Mouse (Mus musculus): Measurements from ENCODE around the gene Cela2a.

Gene Cela2a

DNA sequence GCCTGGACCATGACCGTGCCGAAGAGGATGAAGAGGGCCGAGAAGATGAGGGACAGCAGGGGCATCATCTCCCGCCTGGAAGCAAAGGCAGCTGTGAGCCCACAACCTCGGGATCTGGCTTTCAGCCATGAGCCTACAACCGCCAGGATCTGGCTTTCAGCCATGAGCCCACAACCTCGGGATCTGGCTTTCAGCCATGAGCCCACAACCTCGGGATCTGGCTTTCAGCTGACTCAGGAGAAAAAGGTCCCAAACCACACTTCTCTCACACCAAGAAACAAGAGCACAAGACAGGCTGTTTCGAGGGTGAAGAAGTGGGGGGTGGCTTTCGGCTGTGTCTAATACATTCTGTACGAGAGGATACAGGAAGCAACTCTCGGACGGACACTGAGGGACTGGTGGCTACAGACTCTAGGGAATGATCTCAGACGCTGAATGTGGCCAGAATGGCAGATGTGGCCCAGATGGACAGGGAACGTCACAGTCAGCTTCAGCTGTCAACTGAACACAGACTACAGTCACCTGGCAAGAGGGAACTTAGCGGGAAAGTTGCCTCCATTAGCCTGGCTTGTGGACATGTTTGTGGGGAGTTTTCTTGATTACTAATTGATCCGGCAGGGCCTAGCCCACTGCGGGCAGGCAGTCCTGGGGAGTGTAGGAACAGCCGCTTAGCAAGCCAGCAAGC is 59.1 kb downstream of the Cela2a start:
- peak; percentile 26 for DNase-seq (ENCODE audit: low read depth, low spot score)

DNA sequence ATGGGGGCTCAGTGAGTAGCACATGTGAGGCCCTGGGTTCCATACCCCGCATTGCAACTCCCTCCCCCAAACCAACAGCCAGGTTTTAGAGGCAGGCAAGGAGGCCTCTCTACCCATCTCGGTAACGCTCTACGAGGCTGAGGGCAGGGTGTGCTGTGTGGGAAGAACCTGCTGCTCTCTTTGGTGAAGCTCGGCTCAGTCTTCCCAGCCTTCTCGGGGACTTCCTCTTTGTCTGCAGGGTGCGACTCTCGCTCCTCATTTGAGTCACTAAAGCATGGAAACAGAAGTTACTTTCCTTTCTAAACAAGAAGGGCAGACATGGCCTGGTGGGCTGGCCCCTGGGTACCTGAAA is 59.7 kb downstream of the Cela2a start:
- DNase-seq (ENCODE audit: low read depth, low spot score): no peak

DNA sequence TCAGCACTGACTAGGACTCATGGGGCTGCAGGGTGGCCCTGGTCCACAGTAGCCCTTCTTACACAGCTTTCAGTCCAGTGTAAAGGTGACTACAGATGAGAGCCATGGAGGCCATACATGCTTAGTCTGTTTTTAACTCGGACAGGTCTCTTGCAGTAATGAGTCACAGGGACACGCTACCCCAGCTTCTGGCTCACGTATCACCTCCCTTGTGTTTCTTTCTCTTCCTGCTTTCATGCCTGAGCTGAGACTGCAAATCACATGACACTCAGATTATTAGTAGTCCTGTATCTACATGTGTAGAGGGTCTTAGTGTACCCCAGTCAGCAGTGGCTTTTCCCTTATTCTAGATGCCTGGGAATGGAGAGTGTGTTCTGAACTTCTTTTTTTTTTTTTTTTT is 61.0 kb downstream of the Cela2a start:
- DNase-seq (ENCODE audit: low read depth, low spot score): no peak
